ENCODE assay signal across 9 mouse cellular contexts in the genomic region with DNA sequence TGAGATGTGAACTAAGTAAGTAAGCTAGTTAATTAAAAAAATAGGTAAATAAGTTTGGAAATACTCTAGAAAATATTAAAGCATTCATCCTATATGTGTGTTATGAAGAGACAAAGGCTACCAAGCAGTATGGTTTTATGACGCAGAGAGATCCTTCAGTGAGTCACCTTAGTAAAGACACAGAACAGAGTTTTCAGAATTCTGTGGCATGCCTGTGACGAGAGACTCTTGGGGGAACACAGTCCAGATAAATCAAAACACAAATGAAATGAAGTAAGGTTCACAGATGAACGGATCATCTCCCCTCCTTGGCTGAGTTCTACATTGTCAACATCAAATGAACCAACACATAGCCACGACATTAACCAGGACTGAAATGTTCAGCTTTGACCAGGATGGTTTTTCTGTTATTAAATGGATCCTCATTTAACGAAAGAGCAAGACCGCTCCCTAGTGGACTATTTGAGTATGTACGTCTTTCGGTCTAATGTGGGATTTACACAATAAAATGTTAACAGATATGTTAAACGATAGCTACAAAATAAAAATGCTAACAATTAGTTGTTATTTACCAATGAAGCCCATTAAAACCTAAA.
DNase-seq lines count a peak whose midpoint lies in the region; TF ChIP-seq lines count a peak whose summit lies in the region.
"Had no signal": no experiment of that assay in that cellular context is flagged by ENCODE, and none has a peak within 500 bp of the region (broad histone marks: within the 10 kb centered on the region; RNA-seq: fewer than 3 reads in every experiment).

No protein-coding gene starts in this region.

- H3K27me3 ChIP-seq in cerebellum, adult 2 months (ENCODE audit: control insufficient read depth, insufficient read depth, low read length): no peaks in the 10 kb centered on the region
- H3K27me3 ChIP-seq in splenic B cell, adult 2 months (ENCODE audit: control insufficient read depth, insufficient read depth, low read length, poor library complexity, severe bottlenecking): no peaks in the 10 kb centered on the region

- no peaks in the 10 kb centered on the region for H3K4me1 ChIP-seq in cerebellum, adult 2 months (ENCODE audit: control insufficient read depth, insufficient read depth, low read length)

- peak in 1 of 2 experiments; percentile 8 for DNase-seq in cerebellum, adult 2 months
- no peak for DNase-seq in cerebellum, adult 9-11 months
- DNase-seq in ovary, postnatal 14 days (ENCODE audit: low spot score): peak; percentile 1
- no peak for DNase-seq in ovary, adult 18-20 months (ENCODE audit: low spot score)
- peak; percentile 4 to 85 for DNase-seq in frontal cortex, adult 2 months (ENCODE audit: extremely low spot score in 1 of 2, low spot score in 1 of 2)
- peak; percentile 10 to 21 for DNase-seq in left cerebral cortex, postnatal 36 days (ENCODE audit: low spot score in 2 of 2)
- DNase-seq in splenic B cell, adult 2 months (ENCODE audit: low read depth, low spot score): peak; percentile 6
- no peak for DNase-seq in testis, postnatal 14 days (ENCODE audit: low spot score)

- no peaks in the 10 kb centered on the region for H3K36me3 ChIP-seq in splenic B cell, adult 2 months (ENCODE audit: control insufficient read depth, insufficient read depth, low read length, poor library complexity, severe bottlenecking)
- H3K36me3 ChIP-seq: G1E had no signal

- no peak overlapping the region for H3K4me3 ChIP-seq in cerebellum, adult 2 months (replicated peaks; ENCODE audit: insufficient read depth, low read depth, low read length)

- TF ChIP-seq POLR2A in cerebellum, adult 2 months (IDR thresholded peaks at IDR 0.05; ENCODE audit: borderline replicate concordance, insufficient read depth, low read length): no peak

- no peak overlapping the region for H3K27ac ChIP-seq in cerebellum, adult 2 months (ENCODE audit: insufficient read depth, low read length)

- WGBS in cerebellum, adult 2 months: 22% methylated on average over 9 of the region's 9 CpGs

- intact Hi-C loops in left cerebral cortex, postnatal 36 days (cut with DNase I): no loop called here

- TF ChIP-seq CTCF in cerebellum, adult 2 months (IDR thresholded peaks at IDR 0.05; ENCODE audit: borderline replicate concordance, insufficient read depth, low read depth, low read length): peak; percentile 31; the same call in 1 of the 2 replicates

Comparison
In these comparisons a context has a peak if more than half of its experiments do, and no peak if none do; other contexts are left out.
1. DNase-seq: peak in ovary, postnatal 14 days (single experiment), frontal cortex, adult 2 months (2 of 2), left cerebral cortex, postnatal 36 days (2 of 2) and splenic B cell, adult 2 months (single experiment); none in cerebellum, adult 9-11 months (single experiment), ovary, adult 18-20 months (single experiment) and testis, postnatal 14 days (single experiment).